Mouse (Mus musculus) small intestine, adult 2 months (tissue): Measurements from ENCODE around the gene Lcn4.

Experiments used
- CTCF ChIP-seq: fragments of 200-500 bp; IDR thresholded peaks from 2 replicates; pipeline ENCODE4 v1.5.1; 2012; ENCODE audit warnings: low read depth, mild to moderate bottlenecking, control low read depth, inconsistent platforms, low read length, moderate library complexity, mixed read lengths; ENCODE audit not compliant: insufficient replicate concordance, insufficient read length; ENCODE audit errors: extremely low read depth
- POLR2A ChIP-seq: fragments of 200-500 bp; IDR thresholded peaks from 2 replicates; pipeline ENCODE4 v1.6.1; 2012; ENCODE audit warnings: low read depth, mild to moderate bottlenecking, control low read depth, inconsistent platforms, low read length, moderate library complexity

GRCm38 (mm10) chr2:26646643-26647293, 24.3 kb downstream of the Lcn4 start:
- TF ChIP-seq CTCF (peak; percentile 100), POLR2A (no peak)
